Mouse (Mus musculus): ENCODE measurements at regions not wholly inside any gene's neighbourhood (a gene's known extent, or its start where the extent isn't known, plus 50 kb on each side); places are given as distances from the start of the nearest gene placed in this dataset.
A peak's percentile ranks its signal among the peaks of the same experiment; 100 is the strongest.

GRCm38 (mm10) chrX:57784959-57785358, 237.5 kb upstream of the Zic3 start:
- no peak for ATAC-seq
- H3K27ac ChIP-seq = no peak overlapping the region
- no peak overlapping the region for H3K4me3 ChIP-seq
- H3K36me3 ChIP-seq (ENCODE audit: poor library complexity, severe bottlenecking) = no peaks in the 10 kb centered on the region
- H3K27me3 ChIP-seq = no peaks in the 10 kb centered on the region
- 50% methylated on average over 4 of the region's 4 CpGs for WGBS
- H3K9ac ChIP-seq = no peak overlapping the region
- no peaks in the 10 kb centered on the region for H3K9me3 ChIP-seq (replicated peaks)
- no peaks in the 10 kb centered on the region for H3K4me1 ChIP-seq
- no peak overlapping the region for H3K4me2 ChIP-seq

- Histone ChIP-seq H3K36me3 (ENCODE audit: poor library complexity, severe bottlenecking) (no peaks in the 10 kb centered on the region), H3K27ac (no peak overlapping the region), H3K27me3 (no peaks in the 10 kb centered on the region), H3K4me2 (no peak overlapping the region), H3K4me3 (no peak overlapping the region), H3K9ac (no peak overlapping the region), H3K4me1 (no peaks in the 10 kb centered on the region), H3K9me3 (replicated peaks) (no peaks in the 10 kb centered on the region)
- ATAC-seq = no peak
- WGBS = 69% methylated on average over 1 of the region's 1 CpGs
Measured at GRCm38 (mm10) chrX:57787615-57788014, 234.9 kb upstream of the Zic3 start.

GRCm38 (mm10) chrX:57797956-57798355, 224.5 kb upstream of the Zic3 start:
- Histone ChIP-seq H3K9ac (no peak overlapping the region), H3K4me1 (peaks cover 8% of the 10 kb centered on the region; the same call in 1 of the 2 replicates), H3K4me3 (no peak overlapping the region), H3K36me3 (ENCODE audit: poor library complexity, severe bottlenecking) (no peaks in the 10 kb centered on the region), H3K27ac (peak overlapping the region; percentile 57), H3K4me2 (peak overlapping the region; percentile 33), H3K9me3 (replicated peaks) (no peaks in the 10 kb centered on the region), H3K27me3 (no peaks in the 10 kb centered on the region)
- peak; percentile 88 for ATAC-seq
- 18% methylated on average over 6 of the region's 6 CpGs for WGBS

GRCm38 (mm10) chrX:57798394-57798793, 224.1 kb upstream of the Zic3 start:
- no peak overlapping the region for H3K9ac ChIP-seq
- H3K9me3 ChIP-seq (replicated peaks) = no peaks in the 10 kb centered on the region
- ATAC-seq = peak; percentile 61
- peak overlapping the region; percentile 57; the same call in 1 of the 2 replicates for H3K27ac ChIP-seq
- peaks cover 8% of the 10 kb centered on the region; the same call in 1 of the 2 replicates for H3K4me1 ChIP-seq
- WGBS = 17% methylated on average over 3 of the region's 3 CpGs
- no peak overlapping the region for H3K4me3 ChIP-seq
- H3K27me3 ChIP-seq = no peaks in the 10 kb centered on the region
- H3K36me3 ChIP-seq (ENCODE audit: poor library complexity, severe bottlenecking) = no peaks in the 10 kb centered on the region
- H3K4me2 ChIP-seq = peak overlapping the region; percentile 33

- H3K4me1 ChIP-seq = peaks cover 8% of the 10 kb centered on the region; the same call in 1 of the 2 replicates
- H3K27ac ChIP-seq = no peak overlapping the region
Measured at GRCm38 (mm10) chrX:57798869-57799268, 223.6 kb upstream of the Zic3 start.

More at GRCm38 (mm10) chrX:57798869-57799268, 223.6 kb upstream of the Zic3 start:
- Histone ChIP-seq H3K4me2 (no peak overlapping the region), H3K9ac (no peak overlapping the region), H3K27me3 (no peaks in the 10 kb centered on the region), H3K36me3 (ENCODE audit: poor library complexity, severe bottlenecking) (no peaks in the 10 kb centered on the region), H3K4me3 (no peak overlapping the region), H3K9me3 (replicated peaks) (no peaks in the 10 kb centered on the region)
- ATAC-seq = no peak
- 37% methylated on average over 2 of the region's 2 CpGs for WGBS

All from forebrain, embryonic 13.5 days (tissue).